Mouse (Mus musculus) E14TG2a.4 (cell line): ENCODE data around the gene Tdrd12.

Experiments used
- H3K27me3 ChIP-seq: 2 replicates; pipeline ENCODE4 v1.6.1; 2014; ENCODE audit warnings: low read length, control low read depth; ENCODE audit not compliant: insufficient read depth
- H3K36me3 ChIP-seq: 2 replicates; pipeline ENCODE4 v1.6.1; 2014; ENCODE audit warnings: low read length, control low read depth; ENCODE audit not compliant: insufficient read depth
- H3K4me1 ChIP-seq: replicated peaks from 2 replicates; pipeline ENCODE4 v1.6.1; 2014; ENCODE audit warnings: low read depth, low read length, control low read depth
- H3K4me3 ChIP-seq: replicated peaks from 2 replicates; pipeline ENCODE4 v1.5.1; 2014; ENCODE audit warnings: mild to moderate bottlenecking, low read length
- H3K9me3 ChIP-seq: 2 replicates; pipeline ENCODE4 v1.6.1; 2014; ENCODE audit warnings: low read length, control low read depth
- CTCF ChIP-seq: conservative IDR thresholded peaks from 2 replicates; pipeline ENCODE4 v1.5.1; 2014; ENCODE audit warnings: low read length
- NANOG ChIP-seq: IDR thresholded peaks from 2 replicates; pipeline ENCODE4 v1.6.1; 2014; ENCODE audit warnings: borderline replicate concordance, low read length, mixed read lengths
- POU5F1 ChIP-seq: IDR thresholded peaks from 2 replicates; pipeline ENCODE4 v1.6.1; 2014; ENCODE audit warnings: low read length, borderline replicate concordance

Tdrd12 gene

DNA sequence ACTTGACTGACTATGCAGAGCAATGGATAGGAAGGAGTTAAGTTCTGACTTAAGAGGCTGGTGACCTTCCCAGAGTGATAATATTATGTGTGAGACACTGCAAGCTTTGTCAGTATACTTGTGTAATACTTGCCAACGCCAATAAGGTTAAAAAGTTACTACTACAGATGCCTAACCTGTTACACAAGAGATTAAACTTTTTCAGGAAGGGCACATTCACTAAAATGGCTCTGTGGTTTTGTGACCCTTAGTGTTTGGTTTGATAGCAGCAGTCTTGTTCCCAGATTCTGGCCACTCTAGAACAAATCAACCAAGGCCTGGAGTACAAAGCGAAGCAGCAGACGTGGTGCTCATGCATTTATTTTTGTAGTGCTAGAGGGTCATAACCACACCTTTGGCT is 20.0 kb upstream of the Tdrd12 start:
- no peak for TF ChIP-seq CTCF
- no peak for TF ChIP-seq POU5F1
- no peak for TF ChIP-seq NANOG
- Histone ChIP-seq H3K9me3 (no peaks in the 10 kb centered on the region), H3K4me1 (peaks cover 43% of the 10 kb centered on the region), H3K4me3 (no peak overlapping the region), H3K27me3 (no peaks in the 10 kb centered on the region), H3K36me3 (peaks cover 5% of the 10 kb centered on the region)

DNA sequence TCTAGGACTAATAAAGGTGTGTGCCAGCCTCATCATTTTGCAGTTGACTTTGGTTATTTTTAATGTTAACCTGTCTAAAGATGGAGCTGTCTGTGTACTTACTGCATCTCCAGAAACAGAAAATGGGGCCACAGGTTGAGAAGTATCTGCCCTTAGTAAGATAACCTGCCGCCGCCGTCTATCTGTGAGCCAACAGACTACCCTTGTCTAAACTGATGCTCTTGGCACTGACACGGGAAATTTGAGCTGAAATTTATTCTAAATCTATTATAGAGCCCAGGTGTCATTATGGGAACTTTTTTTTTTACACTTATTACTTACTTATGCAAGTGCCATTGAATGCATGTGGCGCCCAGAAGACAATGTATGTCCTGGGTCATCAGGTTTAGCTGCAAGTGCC is 19.4 kb upstream of the Tdrd12 start:
- TF ChIP-seq POU5F1: no peak
- no peak for TF ChIP-seq NANOG
- no peak for TF ChIP-seq CTCF
- H3K4me3 ChIP-seq: no peak overlapping the region
- peaks cover 39% of the 10 kb centered on the region for H3K4me1 ChIP-seq
- H3K36me3 ChIP-seq: peaks cover 8% of the 10 kb centered on the region
- H3K27me3 ChIP-seq: no peaks in the 10 kb centered on the region
- H3K9me3 ChIP-seq: no peaks in the 10 kb centered on the region

DNA sequence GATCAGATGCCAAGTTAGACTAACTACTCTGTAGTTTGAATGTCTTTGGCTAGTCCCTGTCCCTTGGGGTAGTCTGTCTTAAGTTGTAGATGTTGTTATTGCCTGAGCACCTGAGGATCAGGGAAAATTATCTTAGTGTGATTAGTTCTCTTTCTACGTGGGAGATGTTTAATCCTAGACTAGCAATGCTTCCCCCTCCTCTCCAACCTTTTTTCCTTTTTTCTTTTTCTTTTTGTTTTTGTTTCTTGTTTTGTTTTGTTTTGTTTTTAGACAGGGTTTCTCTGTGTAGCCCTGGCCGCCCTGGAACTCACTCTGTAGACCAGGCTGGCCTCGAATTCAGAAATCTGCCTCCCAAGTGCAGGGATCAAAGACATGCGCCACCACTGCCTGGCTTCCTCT is 18.7 kb upstream of the Tdrd12 start, which contains the start of gene Nudt19:
TSS of gene Nudt19 (minus strand) at position 100 of the 399 bp plus-strand sequence.
- no peaks in the 10 kb centered on the region for H3K9me3 ChIP-seq
- H3K27me3 ChIP-seq: no peaks in the 10 kb centered on the region
- H3K4me3 ChIP-seq: peak within 1 kb of the TSS; percentile 89
- H3K4me1 ChIP-seq: peaks cover 32% of the 10 kb centered on the region
- TF ChIP-seq NANOG (no peak), CTCF (no peak), POU5F1 (no peak)
- H3K36me3 ChIP-seq: peaks cover 15% of the 10 kb centered on the region

DNA sequence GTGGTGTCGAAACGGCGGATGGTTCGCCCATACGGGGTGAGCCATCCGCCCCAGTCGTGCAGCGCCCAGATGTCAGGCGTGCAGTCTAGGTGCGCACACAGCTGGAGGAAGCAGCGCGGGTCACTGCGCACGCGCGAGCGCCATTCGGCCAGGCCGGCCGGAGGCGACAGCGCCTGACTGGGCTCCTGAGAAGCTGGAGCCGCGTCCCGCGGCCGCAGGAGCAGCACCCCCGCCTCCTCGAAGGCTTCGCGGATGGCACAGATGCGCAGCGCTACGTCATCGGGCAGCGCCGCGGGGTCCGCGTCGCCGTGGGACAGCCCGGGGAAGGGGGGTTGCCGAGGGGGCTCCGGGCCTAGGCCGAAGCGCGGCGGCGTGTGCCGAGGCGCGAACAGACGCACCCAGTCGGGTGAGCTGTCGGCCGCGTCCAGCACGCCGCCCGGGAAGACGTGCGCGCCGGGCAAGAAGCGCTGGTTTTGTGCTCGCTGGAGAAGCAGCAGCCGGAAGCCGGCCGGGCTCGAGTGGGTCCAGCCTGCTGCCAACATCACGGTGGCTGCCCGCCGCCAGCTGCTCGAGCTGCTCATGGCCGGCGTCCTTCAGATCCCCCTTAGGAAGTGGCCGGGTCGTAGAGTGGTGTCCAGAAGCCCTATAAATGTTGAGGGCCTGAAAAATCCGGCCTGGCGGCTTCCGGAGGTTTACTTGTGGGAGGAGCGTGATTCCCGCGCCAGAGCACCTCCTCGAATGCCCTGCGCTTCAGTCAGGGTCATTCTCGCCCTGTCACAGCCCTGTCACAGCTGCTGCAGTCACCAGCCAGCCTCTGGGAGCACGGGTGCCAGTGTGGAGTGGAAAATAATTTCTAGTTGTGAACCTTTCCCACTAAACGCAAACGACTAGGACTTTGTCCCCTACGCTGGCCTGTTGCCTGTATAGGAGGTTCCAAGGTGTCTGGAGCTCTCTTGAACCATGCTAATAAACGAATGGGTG is 18.0 kb upstream of the Tdrd12 start:
- Histone ChIP-seq H3K4me1 (peaks cover 32% of the 10 kb centered on the region), H3K9me3 (no peaks in the 10 kb centered on the region), H3K36me3 (peaks cover 22% of the 10 kb centered on the region), H3K4me3 (peak overlapping the region; percentile 89), H3K27me3 (no peaks in the 10 kb centered on the region)
- no peak for TF ChIP-seq NANOG
- TF ChIP-seq POU5F1: no peak
- TF ChIP-seq CTCF: no peak

DNA sequence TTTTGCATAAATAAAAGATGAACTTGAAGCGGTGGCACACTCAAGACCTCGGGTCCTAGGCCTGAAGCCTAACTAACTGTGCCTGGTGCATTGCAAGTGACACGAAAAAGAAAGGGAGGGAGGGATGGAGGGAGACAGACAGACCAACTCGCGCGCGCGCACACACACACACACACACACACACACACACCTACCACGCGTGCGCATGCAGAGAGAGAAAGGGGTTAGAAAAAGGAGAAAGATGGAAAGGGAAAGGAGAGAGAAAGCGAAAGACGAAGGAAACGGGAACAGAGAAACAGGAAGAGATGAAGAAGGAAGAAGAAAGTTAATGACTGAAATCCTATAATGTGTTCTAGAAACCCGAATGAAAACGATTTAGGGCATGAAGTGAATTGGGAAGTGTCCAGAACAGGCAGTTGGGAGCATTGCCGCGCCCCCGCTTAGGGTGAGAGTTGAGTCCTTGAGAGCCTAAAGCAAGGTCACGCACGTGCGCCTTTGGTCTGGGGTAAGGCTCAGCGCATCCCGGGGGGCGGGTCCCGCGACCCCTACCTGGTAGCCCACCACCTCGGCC is 17.1 kb upstream of the Tdrd12 start:
- peaks cover 30% of the 10 kb centered on the region for H3K36me3 ChIP-seq
- TF ChIP-seq POU5F1 (no peak), NANOG (no peak), CTCF (no peak)
- no peaks in the 10 kb centered on the region for H3K9me3 ChIP-seq
- H3K4me3 ChIP-seq: peak overlapping the region; percentile 89
- no peaks in the 10 kb centered on the region for H3K27me3 ChIP-seq
- peaks cover 32% of the 10 kb centered on the region for H3K4me1 ChIP-seq

DNA sequence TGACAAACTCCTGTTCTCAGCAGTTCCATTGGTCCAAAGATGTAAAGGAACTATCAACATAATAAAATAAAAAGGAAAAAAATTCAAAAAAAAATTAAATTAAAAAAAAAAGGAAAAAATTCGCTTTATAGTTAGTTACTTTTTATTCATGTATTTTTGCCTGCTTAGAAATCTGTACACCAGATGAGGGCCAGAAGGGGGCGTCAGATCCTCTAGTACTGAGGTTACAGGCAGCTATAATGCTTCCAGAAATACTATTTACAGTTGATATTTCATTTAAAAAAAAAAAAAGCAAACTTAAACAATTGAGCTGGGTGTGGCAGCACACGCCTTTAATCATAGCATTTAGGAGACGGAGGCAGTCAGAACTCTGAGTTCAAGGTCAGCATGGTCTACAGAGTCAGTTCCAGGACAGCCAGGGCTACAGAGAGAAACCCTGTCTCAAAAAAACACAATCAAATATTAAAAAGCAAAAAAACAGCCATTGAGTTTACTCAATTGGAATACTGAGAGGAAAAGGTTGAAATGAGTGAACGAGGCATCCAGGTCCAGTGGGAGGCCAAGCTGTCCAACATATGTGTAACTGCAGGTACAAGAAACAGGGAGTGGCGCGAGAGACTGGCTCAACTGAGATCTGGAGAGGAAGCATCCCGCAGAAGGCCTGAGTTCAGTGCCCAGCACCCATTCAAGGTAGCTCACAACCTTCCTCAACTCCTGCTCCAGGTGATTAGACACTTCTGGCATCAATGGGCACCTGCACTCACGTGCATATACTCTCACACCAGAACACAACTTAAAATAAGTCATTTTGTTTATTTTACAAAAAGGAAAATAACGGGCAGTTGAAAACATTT is 16.4 kb upstream of the Tdrd12 start:
- Histone ChIP-seq H3K27me3 (no peaks in the 10 kb centered on the region), H3K9me3 (no peaks in the 10 kb centered on the region), H3K4me1 (peaks cover 31% of the 10 kb centered on the region), H3K36me3 (peaks cover 37% of the 10 kb centered on the region), H3K4me3 (peak overlapping the region; percentile 89)
- TF ChIP-seq CTCF (peak; percentile 43), NANOG (no peak)

DNA sequence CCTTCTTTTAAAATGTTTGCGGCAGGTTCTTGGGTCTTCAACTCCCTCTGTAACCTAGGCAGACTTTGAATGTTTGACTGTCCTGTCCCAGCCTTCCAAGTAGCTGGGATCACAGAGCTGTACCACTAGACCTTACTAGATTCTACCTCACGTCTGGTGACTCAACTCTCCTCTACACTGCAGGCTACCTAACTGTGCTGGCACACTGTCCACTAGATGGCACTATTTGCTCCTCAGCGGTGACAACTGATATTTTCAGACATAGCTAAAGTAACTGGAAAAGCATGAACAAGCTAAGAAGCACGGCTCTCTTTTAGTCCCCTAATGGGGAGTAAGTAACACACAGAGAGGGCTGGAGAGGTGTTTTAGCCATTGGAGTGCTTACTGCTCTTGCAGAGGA is 8.3 kb upstream of the Tdrd12 start:
- Histone ChIP-seq H3K4me3 (no peak overlapping the region), H3K36me3 (peaks cover 46% of the 10 kb centered on the region), H3K27me3 (no peaks in the 10 kb centered on the region), H3K4me1 (peaks cover 13% of the 10 kb centered on the region), H3K9me3 (no peaks in the 10 kb centered on the region)
- no peak for TF ChIP-seq POU5F1
- peak; percentile 98 for TF ChIP-seq CTCF
- TF ChIP-seq NANOG: no peak

DNA sequence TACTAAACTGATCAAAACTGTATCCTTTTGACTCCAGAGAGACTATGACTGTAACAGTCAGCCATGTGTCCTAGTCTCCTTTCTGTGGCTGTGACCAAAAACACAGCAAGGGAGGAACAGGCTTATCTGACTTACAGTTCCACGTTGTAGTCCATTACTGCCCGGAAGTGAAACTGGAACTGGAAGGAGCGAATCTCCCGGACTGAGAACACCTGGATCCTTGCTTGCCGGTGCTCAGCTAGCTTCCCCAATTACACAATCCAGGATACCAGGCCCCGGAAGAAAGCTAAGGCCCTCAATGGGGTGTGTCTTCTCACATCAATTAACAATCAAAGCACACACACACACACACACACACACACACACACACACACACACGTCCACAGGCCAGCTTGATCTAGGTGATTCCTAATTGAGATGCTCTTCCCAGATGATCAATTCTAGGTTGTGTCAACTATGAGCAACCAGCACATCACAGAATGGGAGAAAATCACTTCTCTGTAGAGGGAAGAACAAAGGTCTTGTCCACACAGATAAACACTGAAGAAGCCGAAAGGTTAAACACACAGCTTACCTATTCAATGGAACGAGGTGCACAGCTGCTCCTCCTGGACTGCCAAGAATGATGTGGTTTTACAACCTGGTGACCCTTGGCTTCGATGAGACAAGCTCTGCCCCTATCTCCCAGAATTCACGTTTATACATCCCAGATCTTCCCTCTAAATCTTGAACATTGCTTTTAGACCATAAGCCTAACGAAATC is 1.6 kb downstream of the Tdrd12 start:
- no peak for TF ChIP-seq NANOG
- no peak for TF ChIP-seq POU5F1
- TF ChIP-seq CTCF: no peak

More for the DNA sequence above, 1.6 kb downstream of the Tdrd12 start:
- Histone ChIP-seq H3K36me3 (peaks cover 36% of the 10 kb centered on the region), H3K4me3 (peak overlapping the region; percentile 77), H3K27me3 (no peaks in the 10 kb centered on the region), H3K9me3 (no peaks in the 10 kb centered on the region), H3K4me1 (peaks cover 55% of the 10 kb centered on the region)
